In genomic region chr13:23752067-23752741, GRCm38 (mm10) we compare ENCODE assay signal across 8 mouse cellular contexts. TPM values are rescaled to one million over a fixed set of nuclear protein-coding genes. Genes with fewer than 3 reads are reported as not detected.
A peak's percentile ranks its signal among the peaks of the same experiment; 100 is the strongest.
DNase-seq lines count a peak whose midpoint lies in the region; ATAC-seq lines count a peak whose summit lies in the region.
"Not testable (repeated sequence)": the region's sequence is repeated elsewhere in the genome, so short reads cannot be mapped to it uniquely, and the experiment has no call there.

Hist1h3b (plus strand) TSS chr13:23752267.

- peak within 1 kb of the TSS; percentile 40 for H3K4me3 ChIP-seq in intestine, embryonic 14.5 days (ENCODE audit: low read depth, low read length)

- peak within 1 kb of the TSS; percentile 57 for H3K4me2 ChIP-seq in intestine, embryonic 14.5 days (ENCODE audit: low read length)

- intact Hi-C loops in left cerebral cortex, postnatal 14 days (cut with DNase I) = not testable (repeated sequence)

- H3K9ac ChIP-seq in intestine, embryonic 14.5 days (ENCODE audit: low read length) = peak within 1 kb of the TSS; percentile 76

- not testable (repeated sequence) for H3K36me3 ChIP-seq in intestine, embryonic 14.5 days (ENCODE audit: control insufficient read depth, insufficient read depth, low read length)

- H3K4me1 ChIP-seq in intestine, embryonic 14.5 days (replicated peaks; ENCODE audit: control insufficient read depth, insufficient read depth, low read length) = peaks cover 18% of the 10 kb centered on the region

- peak; percentile 84 to 95 for DNase-seq in adrenal gland, adult (ENCODE audit: inconsistent age in 2 of 2, low spot score in 1 of 2)
- DNase-seq in embryo, embryonic 10.5 days (ENCODE audit: low spot score) = peak; percentile 99
- peak; percentile 59 for DNase-seq in gastrocnemius, postnatal 25 days
- DNase-seq in intestine, embryonic 14.5 days (ENCODE audit: low spot score) = peak; percentile 94
- peak; percentile 95 to 98 for DNase-seq in left cerebral cortex, postnatal 14 days (ENCODE audit: low spot score in 2 of 2)
- DNase-seq in right cerebral cortex, postnatal 25 days = peak; percentile 87
- DNase-seq in urinary bladder, postnatal 4 days (ENCODE audit: low spot score in 2 of 2) = peak; percentile 74 to 86

- peak; percentile 86 for ATAC-seq in intestine, embryonic 14.5 days (replicated peaks; ENCODE audit: low FRiP score, low TSS enrichment, low read depth)
- ATAC-seq in megakaryocyte-erythroid progenitor cell, adult 5-6 weeks (replicated peaks; ENCODE audit: low FRiP score, low TSS enrichment, poor library complexity, severe bottlenecking) = peak; percentile 71

- H3K9me3 ChIP-seq in intestine, embryonic 14.5 days (ENCODE audit: control insufficient read depth, low read length) = not testable (repeated sequence)

- H3K27me3 ChIP-seq in intestine, embryonic 14.5 days (replicated peaks; ENCODE audit: control insufficient read depth, insufficient read depth, low read length) = not testable (repeated sequence)

- H3K27ac ChIP-seq in intestine, embryonic 14.5 days (ENCODE audit: low read depth) = peak within 1 kb of the TSS; percentile 94

- under 1% methylated on average over 15 of the region's 47 CpGs for WGBS in intestine, embryonic 14.5 days

RNA-seq across cellular contexts. Expression of gene Hist1h3b, which starts in this region (rescaled TPM):
- total RNA-seq in gastrocnemius, postnatal 25 days (2021) = 10 to 100 TPM in 1 of 2 experiments, 1 to 10 TPM in 1; 9.6 to 17.3 TPM
- 13.9 and 15.5 TPM in 2 replicates for polyA plus RNA-seq in intestine, embryonic 14.5 days (2014; fragmentation: Nextera tagmentation; extraction: Ambion mirVana)
- 10 to 100 TPM; 16.5 to 23.8 TPM for total RNA-seq in left cerebral cortex, postnatal 14 days (2021)
- total RNA-seq in megakaryocyte-erythroid progenitor cell, adult 5-6 weeks (2014; fragmentation: Nextera tagmentation) = 324 and 486 TPM in 2 replicates
- 276 and 731 TPM in 2 replicates for total RNA-seq in megakaryocyte-erythroid progenitor cell, adult 5-6 weeks (2017)

Comparison
In these comparisons a context has a peak if more than half of its experiments do, and no peak if none do; other contexts are left out.
1. Peak in every context shown above with its lines: DNase-seq, ATAC-seq, H3K4me3 ChIP-seq and H3K27ac ChIP-seq.
2. RNA of gene Hist1h3b (total RNA-seq): 276 to 731 TPM in megakaryocyte-erythroid progenitor cell, adult 5-6 weeks; 16.5 to 23.8 TPM in left cerebral cortex, postnatal 14 days and 9.6 to 17.3 TPM in gastrocnemius, postnatal 25 days; every median in the first group is over 10 times any median in the second.